Mouse (Mus musculus): ENCODE data around the gene Gtf3c6. TPM values are rescaled to one million over a fixed set of nuclear protein-coding genes. Genes with fewer than 3 reads are reported as not detected.
A peak's percentile ranks its signal among the peaks of the same experiment; 100 is the strongest.

Gtf3c6 gene
- polyA plus RNA-seq, 1 experiment from 2014 or later, result 91.5 TPM

- peak; percentile 62 for DNase-seq
- H3K36me3 ChIP-seq (ENCODE audit: control insufficient read depth, insufficient read depth, low read length), result peaks cover 61% of the 10 kb centered on the region
Observed at GRCm38 (mm10) chr10:40249625-40250024, 8.3 kb downstream of the Gtf3c6 start.

GRCm38 (mm10) chr10:40247166-40247716 is 10.7 kb downstream of the Gtf3c6 start:
- 28% methylated on average over 11 of the region's 11 CpGs for WGBS
- H3K27ac ChIP-seq (replicated peaks; ENCODE audit: low read depth, low read length), result peak overlapping the region; percentile 86
- H3K9me3 ChIP-seq (ENCODE audit: control insufficient read depth, low read length), result no peaks in the 10 kb centered on the region
- no peaks in the 10 kb centered on the region for H3K27me3 ChIP-seq (ENCODE audit: control insufficient read depth, insufficient read depth, low read length)
- peak overlapping the region; percentile 54 for H3K9ac ChIP-seq (replicated peaks; ENCODE audit: low read length)
- H3K36me3 ChIP-seq (ENCODE audit: control insufficient read depth, insufficient read depth, low read length), result peaks cover 53% of the 10 kb centered on the region
- H3K4me3 ChIP-seq (replicated peaks; ENCODE audit: low read depth, low read length), result peak overlapping the region; percentile 77
- H3K4me2 ChIP-seq (ENCODE audit: low read length), result peak overlapping the region; percentile 78
- ATAC-seq (ENCODE audit: low FRiP score, low TSS enrichment) (peak; percentile 66), DNase-seq (no peak)
- H3K4me1 ChIP-seq (ENCODE audit: control insufficient read depth, insufficient read depth, low read length), result peaks cover 10% of the 10 kb centered on the region; the same call in 1 of the 2 replicates

More at GRCm38 (mm10) chr10:40249625-40250024, 8.3 kb downstream of the Gtf3c6 start:
- Histone ChIP-seq H3K9ac (replicated peaks; ENCODE audit: low read length) (no peak overlapping the region), H3K9me3 (ENCODE audit: control insufficient read depth, low read length) (no peaks in the 10 kb centered on the region), H3K27me3 (ENCODE audit: control insufficient read depth, insufficient read depth, low read length) (no peaks in the 10 kb centered on the region), H3K4me3 (replicated peaks; ENCODE audit: low read depth, low read length) (no peak overlapping the region), H3K4me2 (ENCODE audit: low read length) (no peak overlapping the region), H3K4me1 (ENCODE audit: control insufficient read depth, insufficient read depth, low read length) (peaks cover 10% of the 10 kb centered on the region; the same call in 1 of the 2 replicates), H3K27ac (replicated peaks; ENCODE audit: low read depth, low read length) (no peak overlapping the region)
- 93% methylated on average over 9 of the region's 9 CpGs for WGBS
- no peak for ATAC-seq (ENCODE audit: low FRiP score, low TSS enrichment)

- peak within 1 kb of the TSS; percentile 78 for H3K4me2 ChIP-seq (ENCODE audit: low read length)
- H3K27me3 ChIP-seq (ENCODE audit: control insufficient read depth, insufficient read depth, low read length), result no peaks in the 10 kb centered on the region
- peak within 1 kb of the TSS; percentile 86 for H3K27ac ChIP-seq (replicated peaks; ENCODE audit: low read depth, low read length)
- H3K4me1 ChIP-seq (ENCODE audit: control insufficient read depth, insufficient read depth, low read length), result peaks cover 10% of the 10 kb centered on the region; the same call in 1 of the 2 replicates
- DNase-seq (peak; percentile 96), ATAC-seq (ENCODE audit: low FRiP score, low TSS enrichment) (peak; percentile 95)
- H3K36me3 ChIP-seq (ENCODE audit: control insufficient read depth, insufficient read depth, low read length), result peaks cover 51% of the 10 kb centered on the region
- no peaks in the 10 kb centered on the region for H3K9me3 ChIP-seq (ENCODE audit: control insufficient read depth, low read length)
- WGBS, result under 1% methylated on average over 54 of the region's 54 CpGs
- H3K9ac ChIP-seq (replicated peaks; ENCODE audit: low read length), result peak within 1 kb of the TSS; percentile 54
- H3K4me3 ChIP-seq (replicated peaks; ENCODE audit: low read depth, low read length), result peak within 1 kb of the TSS; percentile 77
Observed at GRCm38 (mm10) chr10:40246374-40247165, 11.3 kb downstream of the Gtf3c6 start, which contains the start of gene Rpf2. Gene Rpf2, minus strand, starts transcription at chr10:40247036.

- no peak overlapping the region for H3K27ac ChIP-seq (replicated peaks; ENCODE audit: low read depth, low read length)
- no peaks in the 10 kb centered on the region for H3K9me3 ChIP-seq (ENCODE audit: control insufficient read depth, low read length)
- no peaks in the 10 kb centered on the region for H3K27me3 ChIP-seq (ENCODE audit: control insufficient read depth, insufficient read depth, low read length)
- no peak overlapping the region for H3K9ac ChIP-seq (replicated peaks; ENCODE audit: low read length)
- no peak for DNase-seq
- no peak overlapping the region for H3K4me2 ChIP-seq (ENCODE audit: low read length)
- H3K36me3 ChIP-seq (ENCODE audit: control insufficient read depth, insufficient read depth, low read length), result peaks cover 52% of the 10 kb centered on the region
- WGBS, result 97% methylated on average over 5 of the region's 5 CpGs
- H3K4me3 ChIP-seq (replicated peaks; ENCODE audit: low read depth, low read length), result no peak overlapping the region
- no peaks in the 10 kb centered on the region for H3K4me1 ChIP-seq (ENCODE audit: control insufficient read depth, insufficient read depth, low read length)
- ATAC-seq (ENCODE audit: low FRiP score, low TSS enrichment), result no peak
Observed at GRCm38 (mm10) chr10:40237826-40238225, 20.1 kb downstream of the Gtf3c6 start.

GRCm38 (mm10) chr10:40233241-40233640 is 24.7 kb downstream of the Gtf3c6 start:
- WGBS, result 88% methylated on average over 3 of the region's 3 CpGs
- no peaks in the 10 kb centered on the region for H3K4me1 ChIP-seq (ENCODE audit: control insufficient read depth, insufficient read depth, low read length)
- H3K27ac ChIP-seq (replicated peaks; ENCODE audit: low read depth, low read length), result no peak overlapping the region
- H3K27me3 ChIP-seq (ENCODE audit: control insufficient read depth, insufficient read depth, low read length), result no peaks in the 10 kb centered on the region
- H3K9ac ChIP-seq (replicated peaks; ENCODE audit: low read length), result no peak overlapping the region
- H3K4me2 ChIP-seq (ENCODE audit: low read length), result no peak overlapping the region
- no peak for ATAC-seq (ENCODE audit: low FRiP score, low TSS enrichment)
- DNase-seq, result no peak
- no peak overlapping the region for H3K4me3 ChIP-seq (replicated peaks; ENCODE audit: low read depth, low read length)
- no peaks in the 10 kb centered on the region for H3K9me3 ChIP-seq (ENCODE audit: control insufficient read depth, low read length)
- H3K36me3 ChIP-seq (ENCODE audit: control insufficient read depth, insufficient read depth, low read length), result peaks cover 59% of the 10 kb centered on the region

- Histone ChIP-seq H3K4me3 (replicated peaks; ENCODE audit: low read depth, low read length) (no peak overlapping the region), H3K36me3 (ENCODE audit: control insufficient read depth, insufficient read depth, low read length) (peaks cover 60% of the 10 kb centered on the region), H3K27ac (replicated peaks; ENCODE audit: low read depth, low read length) (no peak overlapping the region), H3K9me3 (ENCODE audit: control insufficient read depth, low read length) (no peaks in the 10 kb centered on the region), H3K4me2 (ENCODE audit: low read length) (no peak overlapping the region), H3K4me1 (ENCODE audit: control insufficient read depth, insufficient read depth, low read length) (no peaks in the 10 kb centered on the region), H3K9ac (replicated peaks; ENCODE audit: low read length) (no peak overlapping the region), H3K27me3 (ENCODE audit: control insufficient read depth, insufficient read depth, low read length) (no peaks in the 10 kb centered on the region)
- ATAC-seq (ENCODE audit: low FRiP score, low TSS enrichment), result no peak
- 91% methylated on average over 7 of the region's 7 CpGs for WGBS
- DNase-seq, result no peak
Observed at GRCm38 (mm10) chr10:40232442-40232841, 25.5 kb downstream of the Gtf3c6 start.

GRCm38 (mm10) chr10:40229725-40230124 is 28.2 kb downstream of the Gtf3c6 start:
- Histone ChIP-seq H3K9me3 (ENCODE audit: control insufficient read depth, low read length) (no peaks in the 10 kb centered on the region), H3K27ac (replicated peaks; ENCODE audit: low read depth, low read length) (no peak overlapping the region), H3K36me3 (ENCODE audit: control insufficient read depth, insufficient read depth, low read length) (peaks cover 69% of the 10 kb centered on the region), H3K27me3 (ENCODE audit: control insufficient read depth, insufficient read depth, low read length) (no peaks in the 10 kb centered on the region), H3K4me1 (ENCODE audit: control insufficient read depth, insufficient read depth, low read length) (no peaks in the 10 kb centered on the region), H3K9ac (replicated peaks; ENCODE audit: low read length) (no peak overlapping the region), H3K4me2 (ENCODE audit: low read length) (no peak overlapping the region), H3K4me3 (replicated peaks; ENCODE audit: low read depth, low read length) (no peak overlapping the region)
- ATAC-seq (ENCODE audit: low FRiP score, low TSS enrichment) (no peak), DNase-seq (no peak)
- WGBS, result 100% methylated on average over 1 of the region's 1 CpGs

- no peak overlapping the region for H3K4me3 ChIP-seq (replicated peaks; ENCODE audit: low read depth, low read length)
- 89% methylated on average over 4 of the region's 4 CpGs for WGBS
- no peak overlapping the region for H3K9ac ChIP-seq (replicated peaks; ENCODE audit: low read length)
- no peaks in the 10 kb centered on the region for H3K9me3 ChIP-seq (ENCODE audit: control insufficient read depth, low read length)
- no peaks in the 10 kb centered on the region for H3K4me1 ChIP-seq (ENCODE audit: control insufficient read depth, insufficient read depth, low read length)
- ATAC-seq (ENCODE audit: low FRiP score, low TSS enrichment), result no peak
- H3K36me3 ChIP-seq (ENCODE audit: control insufficient read depth, insufficient read depth, low read length), result peaks cover 77% of the 10 kb centered on the region
- no peak overlapping the region for H3K27ac ChIP-seq (replicated peaks; ENCODE audit: low read depth, low read length)
- no peaks in the 10 kb centered on the region for H3K27me3 ChIP-seq (ENCODE audit: control insufficient read depth, insufficient read depth, low read length)
- H3K4me2 ChIP-seq (ENCODE audit: low read length), result no peak overlapping the region
- DNase-seq, result no peak
Observed at GRCm38 (mm10) chr10:40227660-40228303, 30.1 kb downstream of the Gtf3c6 start.

Measured in midbrain, embryonic 14.5 days (tissue).